Mouse (Mus musculus) olfactory bulb, adult 2 months (tissue): ENCODE results near the gene Gm10778.

Experiments
- CTCF ChIP-seq: fragments of 200-500 bp; IDR thresholded peaks from 2 replicates; pipeline ENCODE4 v1.5.1; 2012; ENCODE audit warnings: low read depth, mild to moderate bottlenecking, low read length, moderate library complexity; ENCODE audit not compliant: insufficient read depth
- POLR2A ChIP-seq: fragments of 200-500 bp; IDR thresholded peaks from 2 replicates; pipeline ENCODE4 v1.6.1; 2012; ENCODE audit warnings: mild to moderate bottlenecking, low read depth, low read length, moderate library complexity; ENCODE audit not compliant: insufficient read depth

GRCm38 (mm10) chr10:81600096-81600495 is 48.8 kb upstream of the Gm10778 start:
- TF ChIP-seq CTCF (no peak), POLR2A (no peak)
